Mouse (Mus musculus) retina, postnatal 7 days (tissue): ENCODE results near the gene Tspan1.
A peak's percentile ranks its signal among the peaks of the same experiment; 100 is the strongest.

ENCODE experiments used
- DNase-seq: peaks from one replicate; pipeline ENCODE4 v3.0.0-alpha.2; 2012; ENCODE audit warnings: low read depth, low spot score

Tspan1 gene

GRCm38 (mm10) chr4:116125803-116126386, 41.5 kb downstream of the Tspan1 start:
- no peak for DNase-seq

- DNase-seq = peak; percentile 92
Measured at GRCm38 (mm10) chr4:116123602-116124519, 43.5 kb downstream of the Tspan1 start, which contains the start of the genes Rad54l and Pomgnt1. Gene Rad54l (minus strand): TSS chr4:116123690. Gene Pomgnt1 (plus strand): TSS chr4:116123840.

- no peak for DNase-seq
Measured at GRCm38 (mm10) chr4:116122762-116123161, 44.6 kb downstream of the Tspan1 start.
